Mouse (Mus musculus) neural tube, embryonic 15.5 days (tissue): ENCODE data around the gene Gak. TPM values are rescaled to one million over a fixed set of nuclear protein-coding genes. Genes with fewer than 3 reads are reported as not detected.

Source experiments
- ATAC-seq: fragments of 200-750 bp; cut with Nextera tagmentation; 2 replicates; pipeline ENCODE4 v1.8.0; 2017; ENCODE audit warnings: mild to moderate bottlenecking, moderate TSS enrichment, moderate library complexity; ENCODE audit not compliant: low FRiP score
- H3K27ac ChIP-seq: fragments of 300-500 bp; sonication (generic); replicated peaks from 2 replicates; pipeline ENCODE4 v1.5.1; 2015; ENCODE audit warnings: mild to moderate bottlenecking, inconsistent platforms
- H3K27me3 ChIP-seq: fragments of 300-500 bp; sonication (generic); replicated peaks from 2 replicates; pipeline ENCODE4 v1.6.1; 2015; ENCODE audit warnings: inconsistent platforms
- H3K36me3 ChIP-seq: fragments of 300-500 bp; sonication (generic); 2 replicates; pipeline ENCODE4 v1.6.1; 2015; ENCODE audit warnings: inconsistent platforms
- H3K4me1 ChIP-seq: fragments of 300-500 bp; sonication (generic); 2 replicates; pipeline ENCODE4 v1.6.1; 2015; ENCODE audit warnings: inconsistent platforms
- H3K4me2 ChIP-seq: fragments of 300-500 bp; sonication (generic); 2 replicates; pipeline ENCODE4 v1.6.1; 2015; ENCODE audit warnings: inconsistent platforms, mild to moderate bottlenecking, moderate library complexity
- H3K4me3 ChIP-seq: fragments of 300-500 bp; sonication (generic); replicated peaks from 2 replicates; pipeline ENCODE4 v1.5.1; 2015; ENCODE audit warnings: mild to moderate bottlenecking, inconsistent platforms
- H3K9ac ChIP-seq: fragments of 300-500 bp; sonication (generic); replicated peaks from 2 replicates; pipeline ENCODE4 v1.6.1; 2015; ENCODE audit warnings: mild to moderate bottlenecking, inconsistent platforms
- H3K9me3 ChIP-seq: fragments of 300-500 bp; sonication (generic); replicated peaks from 2 replicates; pipeline ENCODE4 v1.6.1; 2016; ENCODE audit warnings: inconsistent platforms
- WGBS: fragments of 180-500 bp; shearing (Covaris S2); methylation state at CpG from one replicate; pipeline ENCODE4 v1.1.7; 2015; ENCODE audit warnings: mixed read lengths; 5-methylcytosine and 5-hydroxymethylcytosine counted together
- polyA plus RNA-seq: library from polyadenylated mRNA; unstranded; fragments of >200 nt; fragmentation: Nextera tagmentation; extraction: Ambion mirVana; gene quantifications from 2 replicates; pipeline ENCODE4 v1.2.1, GENCODE M21; 2015

The Gak gene
- polyA plus RNA-seq, 1 experiment from 2014 or later = 45.2 TPM

DNA sequence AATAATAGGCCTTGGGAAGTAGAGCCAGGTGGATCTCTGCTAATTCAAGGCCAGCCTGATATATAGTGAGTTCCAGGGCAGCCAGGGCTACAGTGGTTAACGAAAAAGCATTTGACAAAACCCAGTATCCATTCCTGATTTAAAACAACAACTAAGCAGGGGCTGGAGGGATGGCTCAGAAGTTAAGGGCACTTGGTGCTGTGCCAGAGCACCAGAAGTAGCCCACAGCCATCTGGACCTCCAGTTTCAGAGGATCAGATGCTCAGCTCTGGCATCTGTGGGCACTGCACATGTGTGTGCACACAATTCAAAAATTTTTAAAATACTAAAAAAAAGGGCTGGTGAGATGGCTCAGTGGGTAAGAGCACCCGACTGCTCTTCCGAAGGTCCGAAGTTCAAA, 4.1 kb upstream of the Gak start:
- ATAC-seq = no peak
- H3K36me3 ChIP-seq = no peaks in the 10 kb centered on the region
- WGBS = 82% methylated on average over 4 of the region's 4 CpGs
- peaks cover 11% of the 10 kb centered on the region for H3K4me1 ChIP-seq
- H3K27ac ChIP-seq = no peak overlapping the region
- no peak overlapping the region for H3K4me2 ChIP-seq
- H3K4me3 ChIP-seq = no peak overlapping the region
- H3K27me3 ChIP-seq = no peaks in the 10 kb centered on the region
- no peak overlapping the region for H3K9ac ChIP-seq
- H3K9me3 ChIP-seq = no peaks in the 10 kb centered on the region

GRCm38 (mm10) chr5:108628891-108629633, 493 bp downstream of the Gak start:
- Histone ChIP-seq H3K27me3 (no peaks in the 10 kb centered on the region), H3K9ac (peak overlapping the region; percentile 96), H3K36me3 (peaks cover 6% of the 10 kb centered on the region), H3K27ac (peak overlapping the region; percentile 91), H3K4me3 (peak overlapping the region; percentile 94), H3K4me1 (peaks cover 30% of the 10 kb centered on the region), H3K4me2 (peak overlapping the region; percentile 78), H3K9me3 (no peaks in the 10 kb centered on the region)
- peak; percentile 88 for ATAC-seq
- WGBS = 2% methylated on average over 32 of the region's 32 CpGs

DNA sequence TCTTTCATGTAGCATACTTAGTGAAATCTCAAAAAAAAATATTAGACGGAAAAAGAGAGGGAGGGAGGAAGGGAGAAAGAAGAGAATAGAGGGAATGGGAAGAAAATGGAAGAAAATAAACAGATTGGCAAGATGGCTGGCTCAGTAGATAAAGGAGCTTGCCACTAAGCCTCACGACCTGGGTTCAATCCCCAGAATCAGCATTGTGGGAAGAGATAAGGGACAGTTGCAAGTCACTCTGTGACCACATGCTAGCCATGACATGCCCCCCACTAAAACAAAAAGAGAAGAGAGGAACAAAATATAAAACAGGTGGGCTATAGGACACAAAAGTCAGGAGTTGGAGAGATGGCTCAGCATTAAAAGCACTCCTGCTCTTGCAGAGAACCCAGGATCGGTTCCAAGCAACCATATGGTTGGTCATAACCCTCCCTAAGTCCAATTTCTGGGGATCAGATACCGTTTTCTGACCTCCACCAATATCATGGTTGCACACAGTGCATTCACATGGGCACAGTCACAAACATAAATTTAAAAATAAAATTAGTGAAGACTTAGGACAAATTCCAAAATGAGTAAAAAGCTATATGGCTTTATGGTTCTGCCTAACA, 3.4 kb downstream of the Gak start:
- Histone ChIP-seq H3K9ac (no peak overlapping the region), H3K4me1 (peaks cover 30% of the 10 kb centered on the region), H3K36me3 (peaks cover 31% of the 10 kb centered on the region), H3K4me2 (no peak overlapping the region), H3K27ac (no peak overlapping the region), H3K9me3 (no peaks in the 10 kb centered on the region), H3K4me3 (no peak overlapping the region), H3K27me3 (no peaks in the 10 kb centered on the region)
- no peak for ATAC-seq
- 87% methylated on average over 4 of the region's 4 CpGs for WGBS

DNA sequence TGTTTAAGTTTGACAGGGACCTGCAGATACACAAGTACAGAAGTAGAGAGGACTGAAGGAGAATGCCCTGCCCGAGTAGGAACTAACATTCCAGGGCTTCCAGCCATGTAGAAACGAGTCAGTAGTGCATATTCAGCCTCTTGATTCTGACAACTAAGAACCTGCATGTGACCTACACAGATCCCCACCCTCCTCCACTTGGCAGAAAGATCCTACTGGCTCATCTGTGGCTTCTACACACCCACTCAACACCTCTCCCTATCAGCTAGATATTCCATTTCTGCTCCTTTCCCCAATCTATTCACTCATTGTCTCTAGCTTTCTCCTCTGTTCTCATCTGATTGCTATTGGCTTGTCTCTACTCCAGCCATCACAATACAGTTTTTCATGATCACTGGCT, 7.7 kb downstream of the Gak start:
- Histone ChIP-seq H3K4me3 (no peak overlapping the region), H3K9ac (no peak overlapping the region), H3K27me3 (no peaks in the 10 kb centered on the region), H3K36me3 (peaks cover 54% of the 10 kb centered on the region), H3K27ac (no peak overlapping the region), H3K9me3 (no peaks in the 10 kb centered on the region), H3K4me1 (peaks cover 2% of the 10 kb centered on the region; the same call in 1 of the 2 replicates), H3K4me2 (no peak overlapping the region)
- 94% methylated on average over 2 of the region's 2 CpGs for WGBS
- ATAC-seq = no peak

- Histone ChIP-seq H3K27me3 (no peaks in the 10 kb centered on the region), H3K36me3 (peaks cover 92% of the 10 kb centered on the region)
- 94% methylated on average over 1 of the region's 1 CpGs for WGBS
Observed at GRCm38 (mm10) chr5:108610426-108610825, 19.1 kb downstream of the Gak start.

GRCm38 (mm10) chr5:108602537-108602936, 27.0 kb downstream of the Gak start:
- Histone ChIP-seq H3K27me3 (no peaks in the 10 kb centered on the region), H3K9ac (no peak overlapping the region), H3K27ac (no peak overlapping the region), H3K36me3 (peaks cover 96% of the 10 kb centered on the region), H3K4me3 (no peak overlapping the region), H3K9me3 (no peaks in the 10 kb centered on the region), H3K4me2 (no peak overlapping the region), H3K4me1 (no peaks in the 10 kb centered on the region)
- 97% methylated on average over 9 of the region's 9 CpGs for WGBS
- ATAC-seq = no peak

More at GRCm38 (mm10) chr5:108610426-108610825, 19.1 kb downstream of the Gak start:
- Histone ChIP-seq H3K9me3 (no peaks in the 10 kb centered on the region), H3K27ac (no peak overlapping the region), H3K4me3 (no peak overlapping the region), H3K9ac (no peak overlapping the region), H3K4me2 (no peak overlapping the region), H3K4me1 (no peaks in the 10 kb centered on the region)
- no peak for ATAC-seq

GRCm38 (mm10) chr5:108599923-108600322, 29.6 kb downstream of the Gak start:
- no peak overlapping the region for H3K9ac ChIP-seq
- H3K36me3 ChIP-seq = peaks cover 96% of the 10 kb centered on the region
- 97% methylated on average over 1 of the region's 1 CpGs for WGBS
- H3K4me3 ChIP-seq = no peak overlapping the region
- no peaks in the 10 kb centered on the region for H3K4me1 ChIP-seq
- ATAC-seq = no peak
- no peaks in the 10 kb centered on the region for H3K9me3 ChIP-seq
- no peak overlapping the region for H3K27ac ChIP-seq
- no peak overlapping the region for H3K4me2 ChIP-seq
- no peaks in the 10 kb centered on the region for H3K27me3 ChIP-seq

GRCm38 (mm10) chr5:108581361-108581891, 48.1 kb downstream of the Gak start:
- no peak overlapping the region for H3K4me2 ChIP-seq
- no peak for ATAC-seq

GRCm38 (mm10) chr5:108573054-108573453, 56.5 kb downstream of the Gak start:
- 95% methylated on average over 6 of the region's 6 CpGs for WGBS

More at GRCm38 (mm10) chr5:108581361-108581891, 48.1 kb downstream of the Gak start:
- Histone ChIP-seq H3K4me3 (no peak overlapping the region), H3K9me3 (no peaks in the 10 kb centered on the region), H3K27me3 (no peaks in the 10 kb centered on the region), H3K4me1 (no peaks in the 10 kb centered on the region), H3K36me3 (peaks cover 85% of the 10 kb centered on the region), H3K9ac (no peak overlapping the region), H3K27ac (no peak overlapping the region)
- WGBS = 81% methylated on average over 3 of the region's 3 CpGs

DNA sequence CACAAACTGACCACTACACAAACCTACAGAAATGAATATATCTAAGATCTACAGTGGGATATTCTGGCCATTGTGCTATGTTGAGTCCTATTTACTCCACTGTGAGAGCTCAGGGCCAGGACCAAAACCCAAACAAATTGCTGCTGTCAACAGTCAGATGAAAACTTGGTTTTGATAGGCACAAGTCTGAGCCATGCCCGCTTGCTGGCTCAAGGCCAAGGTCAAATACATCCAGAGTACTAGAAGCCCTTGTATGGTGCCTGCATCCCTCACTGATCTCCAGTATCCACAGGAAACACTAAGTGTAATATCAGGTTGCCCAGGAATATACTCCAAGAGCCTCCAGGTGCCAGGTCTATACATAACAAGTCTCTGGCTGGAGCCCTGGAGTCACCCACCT, 58.6 kb downstream of the Gak start:
- ATAC-seq = no peak
- Histone ChIP-seq H3K36me3 (peaks cover 92% of the 10 kb centered on the region), H3K27me3 (no peaks in the 10 kb centered on the region), H3K27ac (no peak overlapping the region), H3K4me2 (no peak overlapping the region), H3K9me3 (no peaks in the 10 kb centered on the region), H3K4me1 (no peaks in the 10 kb centered on the region), H3K9ac (no peak overlapping the region), H3K4me3 (no peak overlapping the region)
- 95% methylated on average over 1 of the region's 1 CpGs for WGBS

More at GRCm38 (mm10) chr5:108573054-108573453, 56.5 kb downstream of the Gak start:
- no peaks in the 10 kb centered on the region for H3K4me1 ChIP-seq
- H3K27ac ChIP-seq = no peak overlapping the region
- no peaks in the 10 kb centered on the region for H3K9me3 ChIP-seq
- no peaks in the 10 kb centered on the region for H3K27me3 ChIP-seq
- H3K36me3 ChIP-seq = peaks cover 96% of the 10 kb centered on the region
- no peak overlapping the region for H3K4me2 ChIP-seq
- no peak overlapping the region for H3K9ac ChIP-seq
- no peak overlapping the region for H3K4me3 ChIP-seq
- ATAC-seq = no peak

GRCm38 (mm10) chr5:108567104-108567503, 62.5 kb downstream of the Gak start:
- Histone ChIP-seq H3K36me3 (peaks cover 54% of the 10 kb centered on the region), H3K4me1 (no peaks in the 10 kb centered on the region), H3K4me2 (no peak overlapping the region), H3K9ac (no peak overlapping the region), H3K27me3 (no peaks in the 10 kb centered on the region), H3K4me3 (no peak overlapping the region), H3K27ac (no peak overlapping the region), H3K9me3 (no peaks in the 10 kb centered on the region)
- no peak for ATAC-seq
- 94% methylated on average over 2 of the region's 2 CpGs for WGBS

GRCm38 (mm10) chr5:108566523-108566922, 63.0 kb downstream of the Gak start:
- Histone ChIP-seq H3K4me3 (no peak overlapping the region), H3K27me3 (no peaks in the 10 kb centered on the region), H3K9me3 (no peaks in the 10 kb centered on the region), H3K4me1 (no peaks in the 10 kb centered on the region), H3K36me3 (peaks cover 48% of the 10 kb centered on the region), H3K4me2 (no peak overlapping the region), H3K27ac (no peak overlapping the region), H3K9ac (no peak overlapping the region)
- 93% methylated on average over 4 of the region's 4 CpGs for WGBS
- ATAC-seq = no peak
